Mouse (Mus musculus) erythroblast, embryonic 14.5 days (primary cell): ENCODE data around the gene Agtrap.

ENCODE experiments used
- GATA1 ChIP-seq: IDR thresholded peaks from 2 replicates; pipeline ENCODE4 v1.6.1; 2012; ENCODE audit warnings: low read length, inconsistent platforms, mixed read lengths
- TAL1 ChIP-seq: IDR thresholded peaks from 3 replicates; pipeline ENCODE4 v1.6.1; 2012; ENCODE audit warnings: low read length, inconsistent platforms, mixed read lengths

- no peak for TF ChIP-seq GATA1
- no peak for TF ChIP-seq TAL1
Observed at GRCm38 (mm10) chr4:148041611-148042191, 46.1 kb downstream of the Agtrap start.
